Mouse (Mus musculus): ENCODE results near the gene Olfr702. TPM values are rescaled to one million over a fixed set of nuclear protein-coding genes. Genes with fewer than 3 reads are reported as not detected.

Gene Olfr702
- not detected in 2 replicates for polyA plus RNA-seq (2012)

- no peak for TF ChIP-seq GATA1 (IDR thresholded peaks at IDR 0.05; ENCODE audit: low read length)
These were observed at the start of gene Olfr702 for GRCm38 (mm10) chr7:106833793-106834192. TSS of gene Olfr702 (minus strand) at chr7:106833893.

DNA sequence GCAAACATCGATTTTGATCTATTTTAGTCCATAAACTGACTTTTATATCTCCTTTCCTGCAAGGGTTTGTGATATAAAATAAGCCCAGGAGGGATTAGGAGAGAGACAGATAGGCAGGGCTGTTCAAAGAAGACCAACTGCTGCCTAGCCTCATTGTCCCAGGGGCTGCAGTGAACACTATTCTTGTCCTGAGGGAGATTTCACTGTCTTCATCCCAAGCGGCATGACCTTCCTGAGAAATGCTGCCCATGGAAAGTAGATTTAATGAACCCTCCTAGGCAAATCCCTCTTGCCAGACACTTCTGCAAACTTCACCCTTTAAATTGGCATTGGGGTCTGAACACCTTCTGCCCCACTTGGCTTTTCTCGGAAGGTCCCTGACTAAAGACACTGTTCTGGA is 43.1 kb upstream of the Olfr702 start, which contains the start of gene Olfr705:
Gene Olfr705 (minus strand): TSS at position 101 of the 400 bp plus-strand sequence.
- no peak for TF ChIP-seq GATA1 (IDR thresholded peaks at IDR 0.05; ENCODE audit: low read length)

- no peak for TF ChIP-seq GATA1 (IDR thresholded peaks at IDR 0.05; ENCODE audit: low read length)
These were observed 29.2 kb upstream of the Olfr702 start, which contains the start of gene Olfr704 for GRCm38 (mm10) chr7:106862885-106863284. TSS of gene Olfr704 (plus strand) at chr7:106863185.

DNA sequence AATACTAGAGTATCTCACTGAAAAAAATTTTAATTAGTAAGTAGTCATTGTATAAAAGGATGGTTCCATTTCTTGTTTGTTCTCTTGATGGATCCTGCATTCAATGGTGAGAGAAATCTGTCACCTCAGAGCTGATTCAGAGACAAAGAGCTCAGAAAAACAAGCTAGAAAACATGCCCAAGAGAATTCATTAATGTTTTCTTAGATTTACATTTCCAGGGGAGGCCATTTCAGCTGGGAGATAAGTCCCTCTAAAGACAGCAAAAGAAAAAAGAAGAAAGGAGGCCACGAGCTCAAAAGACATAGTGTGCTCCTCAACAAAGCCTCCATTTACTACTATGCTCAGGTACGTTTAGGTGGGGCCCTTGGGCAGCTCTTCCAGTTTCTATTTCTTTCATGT is 9.4 kb upstream of the Olfr702 start, which contains the start of gene Olfr703:
Gene Olfr703 (plus strand): TSS at position 301 of the 400 bp plus-strand sequence.
- TF ChIP-seq GATA1 (IDR thresholded peaks at IDR 0.05; ENCODE audit: low read length) = no peak

DNA sequence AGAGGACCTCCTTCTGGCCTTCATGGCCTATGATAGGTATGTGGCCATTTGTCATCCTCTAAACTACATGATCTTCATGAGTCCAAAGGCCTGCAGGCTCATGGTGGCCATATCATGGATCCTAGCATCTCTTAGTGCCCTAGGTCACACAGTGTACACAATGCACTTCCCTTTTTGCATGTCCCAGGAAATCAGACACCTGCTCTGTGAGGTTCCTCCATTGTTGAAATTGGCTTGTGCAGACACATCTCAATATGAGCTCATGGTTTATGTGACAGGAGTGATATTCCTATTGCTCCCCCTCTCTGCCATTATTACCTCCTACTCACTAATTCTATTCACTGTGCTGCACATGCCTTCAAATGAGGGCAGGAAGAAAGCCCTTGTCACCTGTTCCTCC is 15.3 kb downstream of the Olfr702 start:
- TF ChIP-seq GATA1 (IDR thresholded peaks at IDR 0.05; ENCODE audit: low read length) = no peak

GRCm38 (mm10) chr7:106815775-106816174 is 17.9 kb downstream of the Olfr702 start:
- TF ChIP-seq GATA1 (IDR thresholded peaks at IDR 0.05; ENCODE audit: low read length) = no peak

- no peak for TF ChIP-seq GATA1 (IDR thresholded peaks at IDR 0.05; ENCODE audit: low read length)
These were observed 19.9 kb downstream of the Olfr702 start, which contains the start of gene Olfr701 for GRCm38 (mm10) chr7:106813829-106814228. TSS of gene Olfr701 (plus strand) at chr7:106814129.

GRCm38 (mm10) chr7:106808734-106809133 is 25.0 kb downstream of the Olfr702 start, which contains the start of gene Olfr700:
TSS of gene Olfr700 (minus strand) at chr7:106808834.
- no peak for TF ChIP-seq GATA1 (IDR thresholded peaks at IDR 0.05; ENCODE audit: low read length)

- TF ChIP-seq GATA1 (IDR thresholded peaks at IDR 0.05; ENCODE audit: low read length) = no peak
These were observed 40.6 kb downstream of the Olfr702 start, which contains the start of gene Olfr699 for GRCm38 (mm10) chr7:106793098-106793497. TSS of gene Olfr699 (minus strand) at chr7:106793198.

DNA sequence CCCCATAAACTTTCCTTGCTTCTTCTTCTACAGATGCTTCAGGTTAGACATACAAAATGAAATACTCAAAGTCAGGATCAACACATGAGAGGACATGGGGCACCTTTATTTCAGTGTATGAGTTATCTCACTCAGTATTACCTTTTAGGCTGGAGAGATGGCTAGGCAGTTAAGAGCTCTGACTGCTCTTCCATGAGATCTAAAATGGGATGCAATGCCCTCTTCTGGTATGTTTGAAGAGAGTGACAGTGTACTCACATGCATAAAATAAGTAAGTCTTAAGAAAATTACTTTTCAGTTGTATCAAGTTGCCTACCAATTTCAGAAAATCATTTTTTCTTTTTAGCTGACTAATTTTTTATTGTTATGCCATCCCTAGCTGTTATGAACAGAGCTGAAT is 45.4 kb downstream of the Olfr702 start:
- TF ChIP-seq GATA1 (IDR thresholded peaks at IDR 0.05; ENCODE audit: low read length) = no peak

Other genes starting within 250 kb of the Olfr702 start
- not detected in 2 replicates for gene Olfr693, start 153.3 kb downstream of the Olfr702 start, polyA plus RNA-seq (2012)
- gene Olfr694, start 142.1 kb downstream of the Olfr702 start, polyA plus RNA-seq (2012) = not detected in 2 replicates
- not detected in 2 replicates for gene Olfr695, start 117.5 kb downstream of the Olfr702 start, polyA plus RNA-seq (2012)
- not detected in 2 replicates for gene Olfr697, start 91.5 kb downstream of the Olfr702 start, polyA plus RNA-seq (2012)
- not detected in 2 replicates for gene Olfr698, start 78.5 kb downstream of the Olfr702 start, polyA plus RNA-seq (2012)
- not detected in 2 replicates for gene Olfr699, start 40.7 kb downstream of the Olfr702 start, polyA plus RNA-seq (2012)
- gene Olfr700, start 25.1 kb downstream of the Olfr702 start, polyA plus RNA-seq (2012) = not detected in 2 replicates
- not detected in 2 replicates for gene Olfr701, start 19.8 kb downstream of the Olfr702 start, polyA plus RNA-seq (2012)
- not detected in 2 replicates for gene Olfr703, start 9.5 kb upstream of the Olfr702 start, polyA plus RNA-seq (2012)
- not detected in 2 replicates for gene Olfr704, start 29.3 kb upstream of the Olfr702 start, polyA plus RNA-seq (2012)
- not detected in 2 replicates for gene Olfr705, start 43.0 kb upstream of the Olfr702 start, polyA plus RNA-seq (2012)
- gene Olfr706, start 54.3 kb upstream of the Olfr702 start, polyA plus RNA-seq (2012) = not detected in 2 replicates
- not detected in 2 replicates for gene Olfr707, start 67.3 kb upstream of the Olfr702 start, polyA plus RNA-seq (2012)
- not detected in 2 replicates for gene Olfr1532-ps1, start 74.1 kb upstream of the Olfr702 start, polyA plus RNA-seq (2012)
- gene Olfr709-ps1, start 98.3 kb upstream of the Olfr702 start, polyA plus RNA-seq (2012) = not detected in 2 replicates
- gene Olfr710, start 114.4 kb upstream of the Olfr702 start, polyA plus RNA-seq (2012) = not detected in 2 replicates
- gene Olfr6, start 130.0 kb upstream of the Olfr702 start, polyA plus RNA-seq (2012) = not detected in 2 replicates
- gene Olfr711, start 141.6 kb upstream of the Olfr702 start, polyA plus RNA-seq (2012) = not detected in 2 replicates
- gene Olfr2, start 172.2 kb upstream of the Olfr702 start, polyA plus RNA-seq (2012) = not detected in 2 replicates
- not detected in 2 replicates for gene Olfr713, start 197.3 kb upstream of the Olfr702 start, polyA plus RNA-seq (2012)
- not detected in 2 replicates for gene Olfr714, start 237.1 kb upstream of the Olfr702 start, polyA plus RNA-seq (2012)